Mouse (Mus musculus): ENCODE data around the gene Gm20458. TPM values are rescaled to one million over a fixed set of nuclear protein-coding genes. Genes with fewer than 3 reads are reported as not detected.

Gene Gm20458
- polyA plus RNA-seq, 1 experiment from 2014 or later, result 8.4 TPM

DNA sequence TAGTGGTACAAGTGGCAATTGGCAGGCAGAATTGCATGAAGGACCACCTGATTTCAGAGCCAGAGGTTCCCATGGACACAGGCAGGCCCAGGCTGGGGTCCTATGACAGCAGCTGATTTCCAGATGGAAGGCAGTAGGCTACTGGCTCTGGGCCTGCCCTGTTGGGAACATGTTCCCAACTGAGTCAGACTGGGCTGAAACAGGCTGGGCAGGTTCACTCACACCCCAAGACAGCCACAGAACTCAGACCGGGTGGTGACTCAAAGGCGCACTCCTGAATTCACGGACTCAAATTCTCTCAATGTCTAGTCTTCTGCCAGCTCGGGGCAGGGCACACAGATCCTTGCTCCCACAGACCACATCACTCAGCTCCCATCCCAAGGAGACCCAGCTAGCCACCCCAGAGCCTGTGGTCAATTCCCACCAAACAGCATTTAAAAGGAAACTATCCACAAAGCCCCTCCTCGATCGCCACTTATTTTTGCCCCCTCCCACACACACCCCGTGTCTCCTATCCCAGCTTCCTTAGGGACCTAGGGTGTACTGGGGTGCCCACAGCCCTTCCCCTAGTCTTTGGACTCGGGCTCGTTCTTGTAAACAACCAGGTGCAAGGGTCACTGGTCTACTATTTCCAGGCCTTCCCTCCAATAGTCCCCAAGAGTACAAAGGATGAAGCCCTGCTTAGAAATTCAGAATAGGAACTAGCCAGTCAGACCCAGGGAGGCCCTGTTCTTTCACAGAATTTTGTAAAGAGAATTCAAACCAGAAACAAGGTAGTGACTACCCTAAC, 28.9 kb upstream of the Gm20458 start:
- Histone ChIP-seq H3K27me3 (ENCODE audit: control insufficient read depth, insufficient read depth, low read length) (no peaks in the 10 kb centered on the region), H3K36me3 (ENCODE audit: control insufficient read depth, insufficient read depth, low read length) (peaks cover 23% of the 10 kb centered on the region; the same call in 1 of the 2 replicates), H3K4me3 (ENCODE audit: low read length) (no peak overlapping the region; the same call in 1 of the 2 replicates), H3K9me3 (ENCODE audit: control insufficient read depth, low read length) (no peaks in the 10 kb centered on the region), H3K4me2 (replicated peaks; ENCODE audit: low read depth, low read length) (peak overlapping the region; percentile 25), H3K27ac (ENCODE audit: low read depth, low read length) (peak overlapping the region; percentile 80), H3K4me1 (ENCODE audit: control insufficient read depth, insufficient read depth, low read length) (peaks cover 64% of the 10 kb centered on the region), H3K9ac (ENCODE audit: low read depth, low read length) (peak overlapping the region; percentile 14; the same call in 1 of the 2 replicates)
- WGBS, result 45% methylated on average over 9 of the region's 9 CpGs
- ATAC-seq (ENCODE audit: low FRiP score, low TSS enrichment), result no peak

DNA sequence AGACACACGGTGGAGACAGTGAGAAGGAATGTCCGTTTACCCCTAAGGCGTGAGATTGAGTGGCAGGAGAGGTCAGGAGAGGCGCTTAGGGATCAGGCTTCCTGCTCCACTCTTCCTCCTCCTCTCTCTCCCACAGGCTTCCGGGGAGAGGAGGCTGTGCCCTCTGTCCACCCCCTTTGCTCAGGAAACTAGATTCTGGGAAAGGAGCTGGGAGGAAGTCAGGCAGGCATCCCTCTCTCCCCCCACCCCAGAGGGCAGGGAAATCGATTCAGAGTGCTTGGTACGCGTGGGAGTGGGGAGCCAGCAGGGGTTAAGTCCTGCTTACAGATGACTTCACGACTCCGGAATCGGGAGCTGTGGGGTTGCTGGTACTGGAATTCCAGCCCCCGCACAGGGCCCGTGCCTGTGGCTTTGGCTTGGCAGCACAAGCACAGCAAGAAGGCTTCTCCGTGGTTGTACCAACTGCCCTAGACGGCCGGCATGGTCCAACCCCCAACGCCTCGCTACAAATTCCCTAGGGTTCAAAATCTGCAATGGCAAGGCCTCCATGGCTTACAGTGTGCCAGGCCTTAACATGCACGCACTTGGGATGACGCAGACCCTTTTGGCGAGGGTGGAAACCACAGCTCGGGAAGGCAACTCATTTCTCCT, 28.1 kb upstream of the Gm20458 start:
- Histone ChIP-seq H3K4me2 (replicated peaks; ENCODE audit: low read depth, low read length) (peak overlapping the region; percentile 25), H3K4me1 (ENCODE audit: control insufficient read depth, insufficient read depth, low read length) (peaks cover 70% of the 10 kb centered on the region), H3K36me3 (ENCODE audit: control insufficient read depth, insufficient read depth, low read length) (peaks cover 15% of the 10 kb centered on the region; the same call in 1 of the 2 replicates), H3K27me3 (ENCODE audit: control insufficient read depth, insufficient read depth, low read length) (no peaks in the 10 kb centered on the region), H3K4me3 (ENCODE audit: low read length) (no peak overlapping the region), H3K9ac (ENCODE audit: low read depth, low read length) (no peak overlapping the region; the same call in 1 of the 2 replicates), H3K9me3 (ENCODE audit: control insufficient read depth, low read length) (no peaks in the 10 kb centered on the region), H3K27ac (ENCODE audit: low read depth, low read length) (peak overlapping the region; percentile 80)
- ATAC-seq (ENCODE audit: low FRiP score, low TSS enrichment), result peak; percentile 11
- 16% methylated on average over 22 of the region's 22 CpGs for WGBS

DNA sequence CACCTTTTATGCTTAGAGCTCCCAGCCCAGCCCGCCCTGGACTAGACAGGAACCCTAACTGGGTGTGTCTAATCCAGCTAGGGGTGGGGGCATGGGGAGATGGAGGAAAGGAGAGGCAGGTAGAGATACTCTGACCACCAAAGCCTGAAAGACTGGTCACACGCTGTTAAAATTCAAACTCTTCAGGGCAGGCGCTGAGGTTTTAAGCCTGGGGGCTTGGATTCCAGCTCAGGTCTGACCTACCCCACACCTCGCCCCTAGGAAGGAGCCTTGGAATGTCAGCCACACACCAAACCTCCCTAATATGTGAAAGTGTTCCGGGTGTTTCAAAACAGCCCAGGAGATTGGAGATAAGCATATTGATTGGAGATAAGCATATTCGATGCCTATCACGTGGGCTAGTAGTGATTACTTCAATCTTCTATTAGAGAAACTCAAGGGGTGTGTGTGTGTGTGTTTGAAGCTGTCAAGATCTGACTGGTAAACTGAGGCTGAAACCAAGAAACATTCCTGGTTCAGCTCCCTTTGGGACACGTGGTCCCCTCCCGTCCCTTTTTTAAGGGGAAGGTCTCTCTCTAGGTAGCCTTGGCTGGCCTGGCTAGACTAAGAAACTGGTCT, 27.4 kb upstream of the Gm20458 start:
- Histone ChIP-seq H3K27me3 (ENCODE audit: control insufficient read depth, insufficient read depth, low read length) (no peaks in the 10 kb centered on the region), H3K36me3 (ENCODE audit: control insufficient read depth, insufficient read depth, low read length) (peaks cover 10% of the 10 kb centered on the region; the same call in 1 of the 2 replicates), H3K4me3 (ENCODE audit: low read length) (no peak overlapping the region), H3K4me2 (replicated peaks; ENCODE audit: low read depth, low read length) (peak overlapping the region; percentile 25; the same call in 1 of the 2 replicates), H3K27ac (ENCODE audit: low read depth, low read length) (peak overlapping the region; percentile 80), H3K9ac (ENCODE audit: low read depth, low read length) (no peak overlapping the region), H3K9me3 (ENCODE audit: control insufficient read depth, low read length) (no peaks in the 10 kb centered on the region), H3K4me1 (ENCODE audit: control insufficient read depth, insufficient read depth, low read length) (peaks cover 77% of the 10 kb centered on the region)
- 66% methylated on average over 9 of the region's 9 CpGs for WGBS
- 0 out of 2 replicates have a peak, but pooled peaks have one; percentile 6 for ATAC-seq (ENCODE audit: low FRiP score, low TSS enrichment)

DNA sequence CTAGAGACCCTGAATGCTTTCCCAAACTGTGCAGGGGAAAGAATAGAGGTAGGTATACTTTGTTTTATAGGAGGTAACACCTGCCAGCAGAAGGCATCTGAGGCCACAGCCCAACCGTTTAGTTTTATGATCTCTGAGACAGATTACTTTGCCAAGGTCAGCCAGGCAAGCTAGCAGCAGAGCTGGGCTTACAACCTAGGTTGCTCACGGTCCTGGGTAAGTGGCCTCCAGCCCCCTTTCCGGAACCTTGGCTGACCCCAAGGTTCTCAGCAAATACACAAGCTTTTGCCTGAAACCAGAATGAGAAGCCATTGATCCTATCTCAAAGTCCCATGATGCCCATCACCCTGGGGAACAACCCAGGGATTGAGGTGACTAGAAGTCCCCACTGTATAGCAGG, 26.1 kb upstream of the Gm20458 start:
- H3K4me3 ChIP-seq (ENCODE audit: low read length), result no peak overlapping the region
- no peak for ATAC-seq (ENCODE audit: low FRiP score, low TSS enrichment)
- no peak overlapping the region for H3K9ac ChIP-seq (ENCODE audit: low read depth, low read length)
- H3K36me3 ChIP-seq (ENCODE audit: control insufficient read depth, insufficient read depth, low read length), result no peaks in the 10 kb centered on the region
- WGBS, result 15% methylated on average over 3 of the region's 3 CpGs
- H3K27ac ChIP-seq (ENCODE audit: low read depth, low read length), result no peak overlapping the region
- H3K27me3 ChIP-seq (ENCODE audit: control insufficient read depth, insufficient read depth, low read length), result no peaks in the 10 kb centered on the region
- H3K4me2 ChIP-seq (replicated peaks; ENCODE audit: low read depth, low read length), result no peak overlapping the region
- no peaks in the 10 kb centered on the region for H3K9me3 ChIP-seq (ENCODE audit: control insufficient read depth, low read length)
- H3K4me1 ChIP-seq (ENCODE audit: control insufficient read depth, insufficient read depth, low read length), result peaks cover 87% of the 10 kb centered on the region

DNA sequence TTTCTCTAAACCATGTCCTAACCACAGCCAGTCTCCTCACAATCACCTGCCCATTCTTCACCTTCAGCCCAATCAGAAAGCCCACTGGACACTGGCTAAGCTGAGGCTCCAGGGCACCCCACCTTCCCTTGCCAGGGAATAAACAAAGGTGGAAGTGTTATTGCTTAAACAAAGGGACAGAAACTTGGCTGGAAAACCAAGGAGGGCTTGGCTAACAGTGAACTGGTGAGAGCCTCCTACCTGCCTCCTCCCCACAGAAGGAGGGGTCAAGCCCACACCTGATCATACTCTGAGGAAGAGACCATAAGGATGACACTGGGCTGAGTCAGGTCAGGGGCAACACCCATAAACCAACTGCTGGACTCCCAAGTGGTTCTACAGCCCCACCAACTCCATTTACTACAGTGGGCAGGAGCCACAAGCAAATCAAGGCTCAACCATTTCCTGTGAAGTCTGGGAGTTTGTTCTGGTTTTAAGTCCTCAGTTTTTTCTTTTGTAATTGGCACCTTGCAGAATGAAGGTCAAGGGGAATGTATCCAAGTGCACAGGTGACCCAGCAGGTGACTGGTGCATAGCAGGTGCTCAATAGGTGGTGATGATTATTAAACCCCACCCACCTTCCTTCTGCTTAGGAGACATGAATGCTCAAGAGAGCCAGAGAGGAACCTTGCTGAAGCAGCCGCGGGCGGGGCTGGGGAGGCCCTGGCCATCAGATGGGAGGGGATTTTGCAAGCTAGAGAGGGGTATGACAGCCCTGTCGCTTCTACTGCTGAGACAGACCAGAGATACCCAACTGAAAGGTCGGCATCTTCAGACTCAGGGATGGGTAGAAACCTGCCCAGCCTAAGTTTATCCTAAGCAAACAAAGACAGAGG, 25.3 kb upstream of the Gm20458 start:
- H3K4me2 ChIP-seq (replicated peaks; ENCODE audit: low read depth, low read length), result no peak overlapping the region
- H3K27ac ChIP-seq (ENCODE audit: low read depth, low read length), result peak overlapping the region; percentile 20; the same call in 1 of the 2 replicates
- peak overlapping the region; percentile 8; the same call in 1 of the 2 replicates for H3K9ac ChIP-seq (ENCODE audit: low read depth, low read length)
- no peak for ATAC-seq (ENCODE audit: low FRiP score, low TSS enrichment)
- H3K9me3 ChIP-seq (ENCODE audit: control insufficient read depth, low read length), result no peaks in the 10 kb centered on the region
- H3K27me3 ChIP-seq (ENCODE audit: control insufficient read depth, insufficient read depth, low read length), result no peaks in the 10 kb centered on the region
- WGBS, result 18% methylated on average over 5 of the region's 5 CpGs
- no peak overlapping the region for H3K4me3 ChIP-seq (ENCODE audit: low read length)
- no peaks in the 10 kb centered on the region for H3K36me3 ChIP-seq (ENCODE audit: control insufficient read depth, insufficient read depth, low read length)
- peaks cover 86% of the 10 kb centered on the region for H3K4me1 ChIP-seq (ENCODE audit: control insufficient read depth, insufficient read depth, low read length)

DNA sequence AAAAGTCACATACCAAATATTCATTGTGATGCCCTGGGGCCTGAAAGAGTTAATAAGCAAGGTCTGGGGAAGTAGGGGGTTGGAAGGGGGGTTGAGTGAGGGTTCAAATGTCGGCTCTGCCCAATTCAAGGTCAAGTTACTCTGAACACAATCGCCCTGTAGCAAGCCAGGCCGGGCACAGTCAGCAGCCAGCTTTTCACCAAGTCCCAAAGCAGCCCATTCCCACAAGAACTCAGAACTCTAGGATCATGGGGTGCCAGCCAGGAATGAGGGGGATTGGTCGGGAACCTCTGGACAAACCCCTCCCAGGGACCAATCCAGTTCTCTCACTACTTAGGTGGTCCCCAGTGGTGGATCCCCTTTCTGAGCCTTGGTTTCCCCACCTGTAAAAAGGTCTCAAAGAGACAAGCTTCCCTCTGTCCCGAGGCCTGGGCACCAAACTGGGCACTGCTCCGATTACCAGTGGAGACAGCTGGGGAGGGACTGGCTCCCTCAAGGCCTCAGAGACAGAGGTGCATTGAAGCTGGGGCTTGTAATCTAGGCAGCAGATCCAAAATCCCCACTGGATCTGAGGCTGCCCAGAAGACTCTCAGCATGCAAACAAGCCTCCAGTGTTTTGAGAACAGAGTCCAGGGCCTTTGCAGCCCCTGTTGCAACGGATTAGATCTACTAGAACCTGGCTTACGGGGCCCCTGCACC, 24.4 kb upstream of the Gm20458 start:
- Histone ChIP-seq H3K27ac (ENCODE audit: low read depth, low read length) (peak overlapping the region; percentile 87), H3K4me3 (ENCODE audit: low read length) (no peak overlapping the region), H3K9me3 (ENCODE audit: control insufficient read depth, low read length) (no peaks in the 10 kb centered on the region), H3K27me3 (ENCODE audit: control insufficient read depth, insufficient read depth, low read length) (no peaks in the 10 kb centered on the region), H3K36me3 (ENCODE audit: control insufficient read depth, insufficient read depth, low read length) (no peaks in the 10 kb centered on the region), H3K4me2 (replicated peaks; ENCODE audit: low read depth, low read length) (peak overlapping the region; percentile 18), H3K4me1 (ENCODE audit: control insufficient read depth, insufficient read depth, low read length) (peaks cover 82% of the 10 kb centered on the region), H3K9ac (ENCODE audit: low read depth, low read length) (peak overlapping the region; percentile 28; the same call in 1 of the 2 replicates)
- peak; percentile 32; the same call in 1 of the 2 replicates for ATAC-seq (ENCODE audit: low FRiP score, low TSS enrichment)
- WGBS, result 9% methylated on average over 8 of the region's 8 CpGs

DNA sequence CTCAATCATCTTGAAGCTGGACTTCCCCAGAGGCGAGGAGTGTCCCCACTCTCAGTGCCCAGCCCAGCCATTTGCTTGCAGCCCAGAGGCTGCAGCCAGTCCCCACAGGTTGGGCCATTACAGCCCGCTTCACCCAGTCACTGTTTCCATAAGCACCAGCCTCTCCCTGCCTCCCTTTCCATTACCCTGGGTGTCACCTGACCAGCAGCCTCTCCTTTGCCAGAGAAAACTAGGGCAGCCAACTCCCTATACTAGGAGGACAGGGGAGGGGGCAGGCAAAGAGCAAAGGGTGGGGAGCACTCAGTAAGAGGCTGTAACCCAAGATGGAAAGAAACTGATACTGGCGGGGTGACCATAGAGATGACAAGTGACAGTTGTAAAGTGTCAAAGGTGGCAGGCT, 23.8 kb upstream of the Gm20458 start:
- no peak overlapping the region for H3K9ac ChIP-seq (ENCODE audit: low read depth, low read length)
- no peaks in the 10 kb centered on the region for H3K36me3 ChIP-seq (ENCODE audit: control insufficient read depth, insufficient read depth, low read length)
- ATAC-seq (ENCODE audit: low FRiP score, low TSS enrichment), result peak; percentile 63
- H3K9me3 ChIP-seq (ENCODE audit: control insufficient read depth, low read length), result no peaks in the 10 kb centered on the region
- H3K27me3 ChIP-seq (ENCODE audit: control insufficient read depth, insufficient read depth, low read length), result no peaks in the 10 kb centered on the region
- peaks cover 79% of the 10 kb centered on the region for H3K4me1 ChIP-seq (ENCODE audit: control insufficient read depth, insufficient read depth, low read length)
- 18% methylated on average over 3 of the region's 3 CpGs for WGBS
- H3K4me3 ChIP-seq (ENCODE audit: low read length), result no peak overlapping the region
- H3K4me2 ChIP-seq (replicated peaks; ENCODE audit: low read depth, low read length), result peak overlapping the region; percentile 18; the same call in 1 of the 2 replicates
- H3K27ac ChIP-seq (ENCODE audit: low read depth, low read length), result peak overlapping the region; percentile 87

DNA sequence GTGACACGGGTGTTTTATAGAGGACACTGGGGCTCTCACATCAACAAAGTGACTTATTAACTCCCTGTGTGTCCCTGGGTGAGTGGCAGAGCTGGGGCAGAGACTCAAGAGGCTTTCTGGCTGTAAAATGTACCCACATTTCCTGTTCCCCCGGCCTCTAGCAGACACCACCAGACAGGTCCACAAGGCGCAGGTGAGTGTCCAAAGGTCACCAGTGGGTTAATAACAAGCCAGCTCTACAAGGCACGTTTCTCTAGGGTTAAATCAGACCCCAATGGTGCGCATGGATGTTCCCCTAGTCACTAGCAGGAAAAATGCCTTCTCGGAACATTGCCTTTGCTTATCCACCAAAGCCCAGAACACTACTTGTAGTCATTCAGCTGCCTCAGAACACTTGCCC, 23.1 kb upstream of the Gm20458 start:
- Histone ChIP-seq H3K27ac (ENCODE audit: low read depth, low read length) (peak overlapping the region; percentile 79; the same call in 1 of the 2 replicates), H3K36me3 (ENCODE audit: control insufficient read depth, insufficient read depth, low read length) (no peaks in the 10 kb centered on the region), H3K27me3 (ENCODE audit: control insufficient read depth, insufficient read depth, low read length) (no peaks in the 10 kb centered on the region), H3K4me3 (ENCODE audit: low read length) (no peak overlapping the region), H3K4me2 (replicated peaks; ENCODE audit: low read depth, low read length) (peak overlapping the region; percentile 22), H3K9ac (ENCODE audit: low read depth, low read length) (no peak overlapping the region), H3K4me1 (ENCODE audit: control insufficient read depth, insufficient read depth, low read length) (peaks cover 72% of the 10 kb centered on the region), H3K9me3 (ENCODE audit: control insufficient read depth, low read length) (no peaks in the 10 kb centered on the region)
- no peak for ATAC-seq (ENCODE audit: low FRiP score, low TSS enrichment)
- WGBS, result 11% methylated on average over 6 of the region's 6 CpGs

Measured in kidney, embryonic 14.5 days (tissue).